Mouse (Mus musculus) right cerebral cortex, adult 18-20 months (tissue): ENCODE data around the gene Ier3.

Experiments used
- DNase-seq: peaks from one replicate; pipeline ENCODE4 v3.0.0; 2022; ENCODE audit warnings: mixed read lengths

The Ier3 gene

DNA sequence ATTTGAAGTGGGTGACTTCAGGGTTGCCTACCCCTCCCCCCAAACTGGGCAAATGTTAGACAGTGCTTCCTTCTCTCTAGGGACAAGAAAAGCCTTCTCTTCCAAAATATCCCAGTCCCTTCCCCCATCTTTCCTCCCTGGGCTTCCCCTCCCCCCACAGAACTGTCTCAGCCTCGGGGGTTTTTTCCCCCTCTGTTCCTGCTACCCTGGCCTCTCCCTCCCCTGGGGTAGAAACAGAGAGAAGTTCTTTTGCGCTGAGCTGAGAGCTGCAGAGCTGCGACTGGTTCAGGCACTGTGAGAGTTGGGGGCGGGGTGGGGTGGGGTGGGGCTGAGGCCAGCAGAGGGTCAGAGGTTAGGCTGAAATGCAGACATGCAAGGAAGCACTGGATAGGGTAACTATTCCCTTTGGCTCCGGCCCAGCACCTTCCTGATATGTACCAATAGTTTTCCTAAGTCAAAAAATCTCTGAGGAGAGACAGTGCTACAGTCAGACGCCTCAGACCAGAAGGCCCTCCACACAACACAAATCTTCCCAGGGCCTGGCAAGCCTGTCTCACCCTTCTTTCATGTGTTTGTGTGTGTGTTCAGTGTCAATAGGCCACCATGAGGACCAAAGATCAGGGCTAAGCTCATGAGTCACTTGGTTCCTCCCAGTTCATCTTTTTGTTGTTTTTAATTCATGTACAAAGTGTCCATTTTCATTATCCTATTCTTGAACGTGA lies 48.0 kb downstream of the Ier3 start:
- no peak for DNase-seq

- no peak for DNase-seq
These were observed 48.8 kb downstream of the Ier3 start for GRCm38 (mm10) chr17:35870151-35870883.

DNA sequence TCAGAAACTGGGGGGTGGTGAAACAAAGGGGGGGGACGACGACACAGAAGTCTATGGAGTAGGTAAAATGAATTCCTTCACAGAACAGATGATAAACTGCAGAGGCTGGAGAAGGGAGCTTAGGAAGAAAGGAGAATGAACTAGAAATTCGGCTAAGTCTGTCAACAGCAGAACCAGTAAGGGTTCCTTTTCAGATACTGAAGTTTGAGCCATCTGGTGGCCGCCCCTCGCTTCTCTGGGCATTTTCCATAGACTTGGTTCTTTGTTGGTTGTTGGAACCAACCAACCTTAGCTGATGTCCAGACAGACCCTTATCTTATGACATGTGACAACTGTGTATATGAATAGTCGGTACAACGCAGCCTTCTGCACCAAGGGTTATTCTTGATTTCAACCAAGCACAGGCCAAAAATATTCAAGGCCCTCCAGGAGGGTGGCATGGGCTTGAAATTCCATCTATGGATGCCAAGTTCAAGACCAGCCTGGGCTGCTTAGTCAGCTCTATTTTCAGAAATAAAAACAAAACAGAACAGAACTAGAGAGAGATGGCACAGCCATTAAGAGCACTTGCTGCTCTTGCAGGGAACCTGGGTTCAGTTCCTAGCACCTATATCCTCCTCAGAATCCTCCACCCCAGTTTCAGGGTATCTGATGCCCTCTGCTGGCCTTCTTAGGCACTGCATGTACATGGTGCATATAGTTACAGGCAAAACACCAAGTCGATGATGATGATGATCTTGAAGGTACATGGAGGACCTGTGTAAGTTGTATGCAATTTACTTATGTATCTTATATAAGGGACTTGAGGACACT lies 49.6 kb downstream of the Ier3 start:
- DNase-seq, result no peak
